Mouse (Mus musculus) CD4-positive naive resting alpha-beta T cell, adult 76 days (primary cell): Measurements from ENCODE around the gene Psmd6. TPM values are rescaled to one million over a fixed set of nuclear protein-coding genes. Genes with fewer than 3 reads are reported as not detected.

Experiments
- total RNA-seq: library from RNA; stranded (reverse); gene quantifications from one replicate; pipeline ENCODE4 v1.2.4, GENCODE M21; 2023

The Psmd6 gene
- total RNA-seq = 107 TPM

GRCm38 (mm10) chr14:14120230-14121096 is at the start of gene Psmd6:
Psmd6 (minus strand) TSS chr14:14120984.

Other genes starting within 250 kb of the Psmd6 start
- gene Gm281, start 206.5 kb downstream of the Psmd6 start, total RNA-seq = not detected
- gene Atxn7, start 159.5 kb downstream of the Psmd6 start, total RNA-seq = 92.2 TPM
- gene Thoc7, start 159.1 kb downstream of the Psmd6 start, total RNA-seq = 65.7 TPM
- gene Olfr720, start 65.9 kb upstream of the Psmd6 start, total RNA-seq = not detected
- gene Olfr31, start 201.8 kb upstream of the Psmd6 start, total RNA-seq = not detected
- gene Il3ra, start 225.3 kb upstream of the Psmd6 start, total RNA-seq = 11.1 TPM